Mouse (Mus musculus) CD4-positive, CD25-positive, alpha-beta regulatory T cell, adult 2 months (primary cell): ENCODE data around the gene Slc18a2.

Experiments used
- DNase-seq: peaks from one replicate; pipeline ENCODE4 v3.0.0-alpha.2; 2012; ENCODE audit warnings: low read depth, low spot score

The Slc18a2 gene

DNA sequence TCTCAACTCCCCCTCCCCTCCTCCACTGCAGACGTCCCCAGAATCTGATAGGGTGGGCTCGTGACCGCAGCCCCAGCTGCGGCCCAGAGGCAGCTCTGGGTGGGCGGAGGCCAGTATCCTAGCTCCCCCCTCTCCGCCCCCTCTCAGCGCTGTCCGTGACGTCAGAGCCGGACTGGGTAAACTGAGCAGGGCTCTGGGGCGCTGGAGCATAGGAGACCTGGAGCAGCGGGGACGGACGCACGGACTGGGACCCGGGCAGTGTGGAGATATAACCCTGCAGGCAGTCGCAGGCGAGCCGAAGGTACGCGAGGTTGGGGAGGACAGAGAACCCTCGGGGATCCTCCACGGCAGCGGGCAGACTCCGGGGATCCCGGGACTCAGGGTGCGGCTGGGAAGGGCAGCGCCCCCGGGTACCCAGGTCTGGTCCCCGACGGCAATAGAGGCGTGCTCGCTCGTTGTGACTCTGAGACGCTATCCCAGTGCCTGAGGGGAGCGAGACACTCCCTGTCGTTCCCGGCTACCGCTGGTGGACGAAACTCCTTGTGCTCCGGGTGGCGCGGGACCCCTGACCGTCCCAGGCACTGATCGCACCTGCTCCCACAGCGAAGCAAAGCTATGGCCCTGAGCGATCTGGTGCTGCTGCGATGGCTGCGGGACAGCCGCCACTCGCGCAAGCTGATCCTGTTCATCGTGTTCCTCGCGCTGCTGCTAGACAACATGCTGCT lies at the start of gene Slc18a2:
Slc18a2 (plus strand) TSS at position 179 of the 725 bp plus-strand sequence.
- DNase-seq: no peak

- no peak for DNase-seq
Measured at GRCm38 (mm10) chr19:59216891-59217290, 43.8 kb upstream of the Slc18a2 start.

GRCm38 (mm10) chr19:59218991-59219390 lies 41.7 kb upstream of the Slc18a2 start, which contains the start of gene Kcnk18:
Gene Kcnk18, plus strand, starts transcription at chr19:59219214.
- no peak for DNase-seq

DNA sequence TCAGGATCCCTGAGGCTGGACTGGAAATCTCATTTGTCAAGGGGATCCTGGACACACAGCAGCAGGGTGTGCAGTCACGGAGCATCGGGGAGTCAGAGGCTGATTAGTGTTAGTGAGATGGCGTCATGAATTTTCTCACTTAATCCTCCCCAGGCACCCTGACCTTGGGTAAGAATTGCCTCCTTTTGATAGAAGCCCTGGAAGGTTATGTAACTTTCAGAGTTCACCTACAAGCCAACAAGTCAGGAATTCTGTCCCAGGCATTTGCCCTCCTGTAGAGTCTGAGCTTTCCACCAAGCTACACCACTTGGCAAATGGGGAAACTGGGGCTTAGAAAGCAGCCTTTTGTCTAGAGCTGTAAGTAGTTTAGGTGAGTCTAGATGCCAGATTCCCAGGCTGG lies 39.6 kb upstream of the Slc18a2 start:
- DNase-seq: no peak

- no peak for DNase-seq
Measured at GRCm38 (mm10) chr19:59228376-59228775, 32.3 kb upstream of the Slc18a2 start.

GRCm38 (mm10) chr19:59232786-59233185 lies 27.9 kb upstream of the Slc18a2 start:
- no peak for DNase-seq

GRCm38 (mm10) chr19:59235001-59235400 lies 25.7 kb upstream of the Slc18a2 start:
- DNase-seq: no peak

- DNase-seq: no peak
Measured at GRCm38 (mm10) chr19:59236046-59236445, 24.6 kb upstream of the Slc18a2 start.

- no peak for DNase-seq
Measured at GRCm38 (mm10) chr19:59238630-59239029, 22.1 kb upstream of the Slc18a2 start.

- peak; percentile 88 for DNase-seq
Measured at GRCm38 (mm10) chr19:59239124-59239817, 21.4 kb upstream of the Slc18a2 start.

DNA sequence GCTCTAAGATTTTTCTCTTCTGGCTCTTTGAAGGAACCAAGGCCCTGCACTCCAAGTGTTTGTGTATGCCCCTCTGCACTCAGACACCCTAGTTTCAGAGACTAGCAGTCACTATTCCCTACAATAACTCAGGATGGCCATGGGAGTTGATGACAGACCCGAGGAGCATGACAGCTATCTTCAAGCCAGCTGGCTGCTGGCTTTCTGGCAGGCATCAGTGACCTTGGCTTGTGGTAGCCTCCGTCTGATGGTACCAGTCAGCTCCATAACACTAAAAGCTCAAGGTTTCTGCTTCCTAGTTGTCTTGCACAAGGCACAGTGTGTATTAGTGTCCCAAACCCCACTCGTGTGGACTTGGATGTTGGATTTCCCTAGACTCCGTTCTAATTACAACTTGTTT lies 18.7 kb upstream of the Slc18a2 start:
- no peak for DNase-seq

GRCm38 (mm10) chr19:59243057-59243456 lies 17.6 kb upstream of the Slc18a2 start:
- no peak for DNase-seq

- no peak for DNase-seq
Measured at GRCm38 (mm10) chr19:59248144-59248543, 12.6 kb upstream of the Slc18a2 start.

- DNase-seq: peak; percentile 34
Measured at GRCm38 (mm10) chr19:59248553-59249286, 12.0 kb upstream of the Slc18a2 start.

DNA sequence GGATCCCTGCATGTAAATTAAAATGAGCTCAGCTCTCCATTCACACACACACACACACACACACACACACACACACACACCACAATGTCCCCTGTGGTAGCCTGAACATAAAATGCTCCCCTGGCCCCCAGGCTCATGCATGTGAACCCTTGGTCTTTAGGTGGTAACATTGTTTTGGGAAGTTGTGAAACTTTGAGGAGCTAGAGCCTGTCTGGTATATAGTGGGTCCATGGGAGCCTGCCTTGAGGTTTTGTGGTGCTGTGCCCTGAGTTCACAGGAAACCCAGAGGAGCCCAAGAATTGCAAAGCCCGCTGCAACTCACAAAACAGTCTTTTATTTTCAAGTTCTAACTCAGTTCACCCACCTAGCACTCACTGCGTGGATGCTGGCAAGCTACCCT lies 8.0 kb upstream of the Slc18a2 start:
- no peak for DNase-seq

GRCm38 (mm10) chr19:59259633-59260032 lies 1.1 kb upstream of the Slc18a2 start:
- no peak for DNase-seq

- no peak for DNase-seq
Measured at GRCm38 (mm10) chr19:59261604-59262003, 908 bp downstream of the Slc18a2 start.

- DNase-seq: no peak
Measured at GRCm38 (mm10) chr19:59263171-59263570, 2.5 kb downstream of the Slc18a2 start.

- no peak for DNase-seq
Measured at GRCm38 (mm10) chr19:59264838-59265532, 4.3 kb downstream of the Slc18a2 start.

- DNase-seq: no peak
Measured at GRCm38 (mm10) chr19:59265907-59266306, 5.2 kb downstream of the Slc18a2 start.

DNA sequence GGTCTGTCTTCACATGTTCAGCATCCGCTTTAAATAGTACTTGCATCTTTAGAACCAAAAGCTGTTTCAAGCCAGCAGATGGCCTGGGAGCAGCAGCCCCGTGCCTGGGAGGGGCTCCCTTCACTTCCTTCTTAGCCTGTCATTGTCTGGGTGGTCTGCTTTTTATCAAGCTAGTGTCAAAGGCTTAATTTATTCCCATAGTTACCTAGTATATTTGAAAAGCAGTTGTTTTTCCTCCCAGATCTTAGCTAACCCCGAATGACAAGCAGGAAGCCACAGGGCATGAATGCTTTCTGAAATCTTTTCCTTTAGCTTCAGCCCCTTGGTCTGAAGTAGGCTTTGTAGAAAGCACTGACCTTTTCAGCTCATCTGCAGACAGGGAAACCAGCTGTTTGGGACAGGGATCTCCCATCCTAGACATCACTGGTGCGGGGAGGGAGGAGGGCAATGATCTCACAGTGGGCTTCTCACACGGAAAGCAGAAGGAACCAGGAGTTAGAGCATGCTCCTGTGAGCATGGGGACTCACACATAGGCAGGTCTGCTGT lies 6.8 kb downstream of the Slc18a2 start:
- no peak for DNase-seq
